Mouse (Mus musculus) bone marrow macrophage, adult 2 months (primary cell): ENCODE results near the gene Bglap3.

ENCODE experiments used
- CTCF ChIP-seq: IDR thresholded peaks from 2 replicates; pipeline ENCODE4 v1.5.1; 2012; ENCODE audit warnings: low read depth, mild to moderate bottlenecking, low read length, moderate library complexity
- POLR2A ChIP-seq: IDR thresholded peaks from 2 replicates; pipeline ENCODE4 v1.6.1; 2012; ENCODE audit warnings: mild to moderate bottlenecking, low read depth, low read length, borderline replicate concordance

DNA sequence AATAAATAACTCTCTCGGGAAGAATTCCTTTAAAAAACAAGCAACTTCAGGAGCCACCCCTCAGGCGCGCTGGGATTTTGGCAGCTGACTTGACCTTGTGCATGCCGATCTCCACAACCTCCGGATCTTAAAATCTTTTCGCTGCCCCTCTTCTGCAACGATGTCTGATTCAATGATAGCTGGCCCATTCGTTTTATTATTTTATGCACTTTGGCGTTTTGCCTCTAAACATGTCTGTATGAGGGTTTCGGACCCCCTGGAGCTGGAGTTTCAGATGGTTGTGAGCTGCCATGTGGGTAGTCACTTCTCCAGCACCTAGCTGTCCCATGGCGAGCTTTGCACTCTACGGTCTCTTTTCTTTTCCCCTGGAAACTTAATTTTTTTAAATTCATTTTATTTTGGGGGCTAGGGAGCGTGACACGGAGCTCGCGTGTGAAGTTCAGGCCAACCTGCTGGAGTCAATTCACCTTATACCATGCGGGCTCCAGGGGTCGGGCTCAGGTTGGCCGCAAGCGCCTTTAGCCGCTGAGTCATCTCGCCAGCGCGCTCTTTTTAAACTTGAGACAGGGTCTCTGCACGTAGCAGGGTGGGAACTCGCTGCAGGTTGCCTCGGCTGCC is 37.0 kb downstream of the Bglap3 start:
- TF ChIP-seq POLR2A = no peak
- TF ChIP-seq CTCF = no peak
